Mouse (Mus musculus) limb, embryonic 11.5 days (tissue): ENCODE measurements around the gene Zbtb32. TPM values are rescaled to one million over a fixed set of nuclear protein-coding genes. Genes with fewer than 3 reads are reported as not detected.

ENCODE experiments used
- ATAC-seq: fragments of 200-750 bp; cut with Nextera tagmentation; 2 replicates; pipeline ENCODE4 v1.8.0; 2017; ENCODE audit warnings: low read depth; ENCODE audit not compliant: insufficient number of reproducible peaks, low FRiP score, low TSS enrichment
- DNase-seq: peaks from one replicate; pipeline ENCODE4 v3.0.0-alpha.2; 2015; ENCODE audit warnings: low spot score
- H3K27ac ChIP-seq: fragments of 300-500 bp; sonication (generic); replicated peaks from 2 replicates; pipeline ENCODE4 v1.5.1; 2014; ENCODE audit warnings: low read depth, mild to moderate bottlenecking, low read length
- H3K27me3 ChIP-seq: fragments of 300-500 bp; sonication (generic); 2 replicates; pipeline ENCODE4 v1.6.1; 2014; ENCODE audit warnings: mild to moderate bottlenecking, low read length, mixed read lengths; ENCODE audit not compliant: control insufficient read depth, insufficient read depth
- H3K36me3 ChIP-seq: fragments of 300-500 bp; sonication (generic); 2 replicates; pipeline ENCODE4 v1.6.1; 2014; ENCODE audit warnings: mild to moderate bottlenecking, low read length, moderate library complexity, mixed read lengths; ENCODE audit not compliant: control insufficient read depth, insufficient read depth
- H3K4me1 ChIP-seq: fragments of 300-500 bp; sonication (generic); 2 replicates; pipeline ENCODE4 v1.6.1; 2014; ENCODE audit warnings: low read length, mixed read lengths; ENCODE audit not compliant: control insufficient read depth, insufficient read depth
- H3K4me2 ChIP-seq: fragments of 300-500 bp; sonication (generic); 2 replicates; pipeline ENCODE4 v1.6.1; 2014; ENCODE audit warnings: low read depth, mild to moderate bottlenecking, moderate library complexity; ENCODE audit not compliant: severe bottlenecking
- H3K4me3 ChIP-seq: fragments of 300-500 bp; sonication (generic); 2 replicates; pipeline ENCODE4 v1.5.1; 2014; ENCODE audit warnings: low read depth, low read length
- H3K9ac ChIP-seq: fragments of 300-500 bp; sonication (generic); 2 replicates; pipeline ENCODE4 v1.6.1; 2014; ENCODE audit warnings: mild to moderate bottlenecking, low read length
- H3K9me3 ChIP-seq: fragments of 300-500 bp; sonication (generic); 2 replicates; pipeline ENCODE4 v1.6.1; 2016; ENCODE audit warnings: low read length; ENCODE audit not compliant: control insufficient read depth
- WGBS: fragments of 180-500 bp; shearing (Covaris S2); extraction: QIAGEN DNeasy Blood & Tissue Kit; methylation state at CpG from one replicate; pipeline ENCODE4 v1.1.7; 2014; 5-methylcytosine and 5-hydroxymethylcytosine counted together
- microRNA-seq: library from miRNA; unstranded; fragments of <30 nt; microRNA quantifications from one replicate; pipeline ENCODE4, GENCODE M21; 2016
- polyA plus RNA-seq: library from polyadenylated mRNA; unstranded; fragments of >200 nt; fragmentation: Nextera tagmentation; extraction: Ambion mirVana; gene quantifications from 2 replicates; pipeline ENCODE4 v1.2.1, GENCODE M21; 2014

Zbtb32 gene
- polyA plus RNA-seq, 1 experiment from 2014 or later, result not detected

DNA sequence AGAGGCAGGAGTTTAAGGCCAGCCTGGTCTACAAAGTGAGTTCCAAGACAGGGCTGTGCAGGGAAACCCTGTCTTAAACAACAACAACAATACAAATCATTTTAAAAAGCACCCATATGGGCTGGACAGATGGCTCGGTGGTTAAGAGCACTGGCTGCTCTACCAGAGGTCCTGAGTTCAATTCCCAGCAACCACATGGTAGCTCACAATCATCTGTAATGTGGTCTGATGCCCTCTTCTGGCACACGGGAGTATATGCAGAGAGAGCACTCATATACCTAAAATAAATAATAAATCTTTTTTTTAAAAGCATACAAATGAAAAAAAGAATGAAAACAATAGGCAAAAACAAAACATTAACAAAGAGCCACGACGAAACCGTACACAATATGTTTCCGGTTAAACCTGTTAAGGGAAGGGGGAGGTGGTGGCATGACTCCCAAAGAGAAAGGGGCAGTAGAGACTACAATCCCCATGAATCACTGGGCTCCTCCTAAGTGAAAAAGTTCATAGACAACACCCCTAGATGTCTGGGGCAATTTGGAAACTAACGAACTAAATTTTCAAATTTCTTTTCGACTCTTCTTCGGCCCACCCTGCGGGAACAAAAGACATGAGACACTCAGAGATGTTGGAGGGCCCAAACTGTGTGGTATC is 47.1 kb downstream of the Zbtb32 start:
- peak overlapping the region; percentile 55 for H3K4me3 ChIP-seq
- DNase-seq, result no peak
- H3K9ac ChIP-seq, result peak overlapping the region; percentile 79
- peak overlapping the region; percentile 97 for H3K27ac ChIP-seq
- H3K4me2 ChIP-seq, result peak overlapping the region; percentile 82
- peak; percentile 58 for ATAC-seq
- H3K36me3 ChIP-seq, result peaks cover 7% of the 10 kb centered on the region; the same call in 1 of the 2 replicates
- no peaks in the 10 kb centered on the region for H3K9me3 ChIP-seq
- no peaks in the 10 kb centered on the region for H3K27me3 ChIP-seq
- H3K4me1 ChIP-seq, result peaks cover 8% of the 10 kb centered on the region; the same call in 1 of the 2 replicates
- WGBS, result 3% methylated on average over 10 of the region's 10 CpGs

DNA sequence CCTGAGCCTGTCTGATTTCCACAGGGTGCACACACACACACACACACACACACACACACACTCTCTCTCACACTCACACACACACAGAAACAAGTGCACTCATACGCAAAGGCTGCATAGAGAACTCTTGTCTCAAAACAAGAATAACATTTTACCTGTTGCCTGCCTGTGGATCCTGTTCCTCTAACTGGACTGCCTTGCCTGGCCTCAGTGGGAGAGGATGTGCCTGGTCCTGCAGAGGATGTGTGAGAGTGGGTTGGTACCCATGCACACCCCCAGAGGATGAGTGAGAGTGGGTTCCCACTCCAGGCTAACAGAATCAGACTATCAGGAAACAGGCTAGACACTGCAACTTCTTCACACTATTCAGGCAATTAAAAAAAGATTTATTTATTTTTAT is 48.1 kb downstream of the Zbtb32 start:
- no peak overlapping the region for H3K4me2 ChIP-seq
- H3K9me3 ChIP-seq, result no peaks in the 10 kb centered on the region
- H3K36me3 ChIP-seq, result peaks cover 7% of the 10 kb centered on the region; the same call in 1 of the 2 replicates
- ATAC-seq, result no peak
- H3K4me3 ChIP-seq, result no peak overlapping the region
- no peak overlapping the region for H3K27ac ChIP-seq
- peaks cover 8% of the 10 kb centered on the region; the same call in 1 of the 2 replicates for H3K4me1 ChIP-seq
- no peak overlapping the region for H3K9ac ChIP-seq
- WGBS, result 100% methylated on average over 1 of the region's 1 CpGs
- H3K27me3 ChIP-seq, result no peaks in the 10 kb centered on the region
- no peak for DNase-seq

DNA sequence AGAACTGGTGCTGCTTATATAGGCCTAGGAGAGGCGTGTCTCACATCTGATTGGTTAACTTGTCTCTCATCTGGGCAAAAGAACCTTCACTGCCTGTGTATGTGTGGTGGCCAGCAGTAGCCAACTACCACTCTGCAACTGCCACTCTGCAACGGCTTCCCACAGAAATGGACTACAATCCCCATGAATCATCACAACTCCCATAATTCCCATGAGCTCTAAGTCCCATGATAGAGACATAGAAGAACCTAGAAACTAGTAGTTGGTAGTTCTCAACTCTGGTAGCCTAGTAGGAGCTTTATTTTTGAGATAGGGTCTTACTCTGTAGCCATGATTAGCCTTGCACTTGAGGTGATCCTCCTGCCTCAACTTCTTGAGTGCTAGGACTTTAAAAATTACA is 48.8 kb downstream of the Zbtb32 start:
- Histone ChIP-seq H3K9ac (no peak overlapping the region), H3K9me3 (no peaks in the 10 kb centered on the region), H3K27ac (no peak overlapping the region), H3K27me3 (no peaks in the 10 kb centered on the region), H3K4me3 (no peak overlapping the region), H3K4me2 (no peak overlapping the region), H3K36me3 (peaks cover 5% of the 10 kb centered on the region; the same call in 1 of the 2 replicates), H3K4me1 (peaks cover 8% of the 10 kb centered on the region; the same call in 1 of the 2 replicates)
- DNase-seq (no peak), ATAC-seq (no peak)
- WGBS, result 79% methylated on average over 2 of the region's 2 CpGs

DNA sequence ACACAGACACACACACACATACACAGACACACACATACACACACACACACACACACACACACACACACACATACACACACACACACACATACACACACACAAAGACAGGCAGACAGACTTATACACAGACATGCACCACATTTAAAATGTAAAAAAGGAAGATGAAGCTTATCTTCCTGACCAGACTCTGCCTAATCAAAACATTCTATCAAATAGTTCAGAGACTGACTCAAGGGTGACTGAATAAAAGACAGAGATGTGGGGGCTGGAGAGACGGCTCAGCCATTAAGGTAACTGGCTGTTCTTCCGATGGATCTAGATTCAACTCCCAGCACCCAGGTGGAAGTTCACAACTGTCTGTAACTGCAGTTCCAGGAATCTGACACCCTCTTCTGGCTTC is 54.4 kb downstream of the Zbtb32 start:
- 87% methylated on average over 2 of the region's 2 CpGs for WGBS
- Histone ChIP-seq H3K9me3 (no peaks in the 10 kb centered on the region), H3K4me3 (no peak overlapping the region), H3K9ac (no peak overlapping the region), H3K4me1 (no peaks in the 10 kb centered on the region), H3K36me3 (peaks cover 14% of the 10 kb centered on the region; the same call in 1 of the 2 replicates), H3K27ac (no peak overlapping the region), H3K27me3 (no peaks in the 10 kb centered on the region), H3K4me2 (no peak overlapping the region)
- ATAC-seq, result no peak
- DNase-seq, result no peak

DNA sequence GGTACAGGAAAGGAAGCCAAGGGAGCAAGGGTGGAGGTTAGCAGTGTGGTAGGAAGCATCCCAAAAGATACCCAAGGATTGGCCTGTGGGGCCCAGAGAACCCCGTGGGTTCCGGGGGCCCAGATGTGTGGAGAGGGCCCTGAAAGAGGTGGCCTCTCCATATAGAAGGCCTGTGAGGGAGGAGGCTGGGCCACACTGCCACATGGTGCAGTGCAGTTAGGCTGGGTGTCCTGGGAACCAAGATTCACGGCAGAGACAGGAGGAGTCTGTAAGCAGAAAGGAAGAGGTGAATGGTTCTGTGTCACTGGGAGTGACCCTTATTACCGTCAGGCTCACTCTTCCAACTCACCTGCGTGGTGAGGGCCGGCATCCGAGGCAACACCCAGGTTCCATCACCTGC is 58.1 kb downstream of the Zbtb32 start:
- Histone ChIP-seq H3K27me3 (no peaks in the 10 kb centered on the region), H3K4me2 (no peak overlapping the region), H3K9me3 (no peaks in the 10 kb centered on the region), H3K36me3 (peaks cover 9% of the 10 kb centered on the region; the same call in 1 of the 2 replicates), H3K27ac (no peak overlapping the region), H3K4me1 (0 out of 2 replicates have a peak, but pooled peaks cover 1% of the 10 kb centered on the region), H3K4me3 (no peak overlapping the region), H3K9ac (no peak overlapping the region)
- DNase-seq (no peak), ATAC-seq (no peak)
- WGBS, result 88% methylated on average over 7 of the region's 7 CpGs

Small RNA genes within 50 kb of the gene (microRNA-seq; reads per million reads assigned to microRNA genes)
- 0.92 reads per million for gene Gm38670
- not detected for gene Mir3569

Other genes with a start within 250 kb of the Zbtb32 start
- 4.9 and 5.0 TPM in 2 replicates for gene Lrfn3, start 236.1 kb downstream of the Zbtb32 start, polyA plus RNA-seq
- gene Tyrobp, start 185.1 kb downstream of the Zbtb32 start, polyA plus RNA-seq, result 8.4 and 12.6 TPM in 2 replicates
- 0.39 TPM in 1 of 2 replicates, not detected in the other for gene Hcst, start 179.1 kb downstream of the Zbtb32 start, polyA plus RNA-seq
- gene Nfkbid, start 177.2 kb downstream of the Zbtb32 start, polyA plus RNA-seq, result 0.96 and 1.4 TPM in 2 replicates
- gene Aplp1, start 153.4 kb downstream of the Zbtb32 start, polyA plus RNA-seq, result 16.6 and 18.0 TPM in 2 replicates
- 0.13 TPM in 1 of 2 replicates, not detected in the other for gene Kirrel2, start 141.2 kb downstream of the Zbtb32 start, polyA plus RNA-seq
- gene Nphs1, start 140.6 kb downstream of the Zbtb32 start, polyA plus RNA-seq, result 0.15 TPM in 1 of 2 replicates, not detected in the other
- gene Prodh2, start 105.3 kb downstream of the Zbtb32 start, polyA plus RNA-seq, result 0.33 TPM in 1 of 2 replicates, not detected in the other
- gene Arhgap33, start 63.8 kb downstream of the Zbtb32 start, polyA plus RNA-seq, result 12.1 and 12.9 TPM in 2 replicates
- 6.1 and 6.9 TPM in 2 replicates for gene Hspb6, start 46.7 kb downstream of the Zbtb32 start, polyA plus RNA-seq
- 20.0 and 21.9 TPM in 2 replicates for gene Proser3, start 46.6 kb downstream of the Zbtb32 start, polyA plus RNA-seq
- 40.6 and 46.9 TPM in 2 replicates for gene Lin37, start 39.1 kb downstream of the Zbtb32 start, polyA plus RNA-seq
- gene U2af1l4, start 35.6 kb downstream of the Zbtb32 start, polyA plus RNA-seq, result 91.9 and 100 TPM in 2 replicates
- 6.0 and 6.8 TPM in 2 replicates for gene Gm49396, start 35.6 kb downstream of the Zbtb32 start, polyA plus RNA-seq
- gene Psenen, start 35.3 kb downstream of the Zbtb32 start, polyA plus RNA-seq, result 105 and 123 TPM in 2 replicates
- 3.2 and 3.5 TPM in 2 replicates for gene Igflr1, start 33.5 kb downstream of the Zbtb32 start, polyA plus RNA-seq
- 11.9 and 14.1 TPM in 2 replicates for gene Kmt2b, start 10.2 kb downstream of the Zbtb32 start, polyA plus RNA-seq
- 3.6 and 3.8 TPM in 2 replicates for gene Upk1a, start 13.9 kb upstream of the Zbtb32 start, polyA plus RNA-seq
- 801 and 830 TPM in 2 replicates for gene Cox6b1, start 27.2 kb upstream of the Zbtb32 start, polyA plus RNA-seq
- 0.19 and 0.43 TPM in 2 replicates for gene Etv2, start 36.9 kb upstream of the Zbtb32 start, polyA plus RNA-seq
- gene Rbm42, start 51.4 kb upstream of the Zbtb32 start, polyA plus RNA-seq, result 125 and 126 TPM in 2 replicates
- gene Haus5, start 66.1 kb upstream of the Zbtb32 start, polyA plus RNA-seq, result 62.1 and 67.3 TPM in 2 replicates
- not detected in 2 replicates for gene Pmis2, start 72.7 kb upstream of the Zbtb32 start, polyA plus RNA-seq
- not detected in 2 replicates for gene 2200002J24Rik, start 100.0 kb upstream of the Zbtb32 start, polyA plus RNA-seq
- 0.28 and 0.41 TPM in 2 replicates for gene Atp4a, start 113.3 kb upstream of the Zbtb32 start, polyA plus RNA-seq
- gene Tmem147, start 130.6 kb upstream of the Zbtb32 start, polyA plus RNA-seq, result 143 and 149 TPM in 2 replicates
- gene Gapdhs, start 144.8 kb upstream of the Zbtb32 start, polyA plus RNA-seq, result 0.43 and 0.47 TPM in 2 replicates
- 0.27 and 1.3 TPM in 2 replicates for gene Sbsn, start 152.6 kb upstream of the Zbtb32 start, polyA plus RNA-seq
- not detected in 2 replicates for gene Dmkn, start 164.8 kb upstream of the Zbtb32 start, polyA plus RNA-seq
- not detected in 2 replicates for gene Krtdap, start 189.0 kb upstream of the Zbtb32 start, polyA plus RNA-seq
- 0.10 TPM in 1 of 2 replicates, not detected in the other for gene Ffar2, start 224.9 kb upstream of the Zbtb32 start, polyA plus RNA-seq